Mouse (Mus musculus): ENCODE results near the gene Bap1. TPM values are rescaled to one million over a fixed set of nuclear protein-coding genes. Genes with fewer than 3 reads are reported as not detected.

Bap1 gene
- total RNA-seq, 4 experiments from 2014 or later = 118 to 138 (median 130) TPM

Other genes with a start within 250 kb of the Bap1 start
- 100 to 1,000 TPM; 150 to 171 (median 167) TPM for gene Spcs1, start 249.8 kb upstream of the Bap1 start, total RNA-seq (2022)
- 10 to 100 TPM; 51.8 to 69.0 (median 60.3) TPM for gene Pbrm1, start 232.3 kb upstream of the Bap1 start, total RNA-seq (2022)
- gene Gnl3, start 232.3 kb upstream of the Bap1 start, total RNA-seq (2022) = 10 to 100 TPM; 40.3 to 53.7 (median 51.7) TPM
- 10 to 100 TPM; 19.5 to 43.1 (median 26.7) TPM for gene Smim4, start 122.5 kb upstream of the Bap1 start, total RNA-seq (2022)
- gene Nt5dc2, start 120.4 kb upstream of the Bap1 start, total RNA-seq (2022) = 1 to 10 TPM; 5.9 to 8.8 (median 7.8) TPM
- gene Stab1, start 82.8 kb upstream of the Bap1 start, total RNA-seq (2022) = 10 to 100 TPM; 17.6 to 27.0 (median 25.1) TPM
- 1 to 10 TPM; 2.3 to 3.7 (median 2.9) TPM for gene Tnnc1, start 43.1 kb upstream of the Bap1 start, total RNA-seq (2022)
- gene Nisch, start 34.5 kb upstream of the Bap1 start, total RNA-seq (2022) = 100 to 1,000 TPM; 432 to 530 (median 469) TPM
- gene Sema3g, start 33.6 kb upstream of the Bap1 start, total RNA-seq (2022) = 1 to 10 TPM; 4.7 to 5.9 (median 5.6) TPM
- gene Phf7, start 133 bp upstream of the Bap1 start, total RNA-seq (2022) = 1 to 10 TPM; 4.5 to 5.4 (median 4.9) TPM
- gene Dnah1, start 72.4 kb downstream of the Bap1 start, total RNA-seq (2022) = 1 to 10 TPM; 4.4 to 6.4 (median 5.9) TPM
- gene Capn7, start 85.2 kb downstream of the Bap1 start, total RNA-seq (2022) = 10 to 100 TPM; 34.9 to 44.0 (median 40.9) TPM
- gene Sh3bp5, start 184.6 kb downstream of the Bap1 start, total RNA-seq (2022) = 100 to 1,000 TPM; 105 to 134 (median 117) TPM
- gene Eaf1, start 242.9 kb downstream of the Bap1 start, total RNA-seq (2022) = 10 to 100 TPM; 13.8 to 21.0 (median 16.9) TPM
- gene Mettl6, start 243.6 kb downstream of the Bap1 start, total RNA-seq (2022) = 10 to 100 TPM; 27.8 to 32.8 (median 31.8) TPM

Measured in layer of hippocampus, adult 8-10 months (tissue).